Mouse (Mus musculus): ENCODE results near the gene Ssna1. TPM values are rescaled to one million over a fixed set of nuclear protein-coding genes. Genes with fewer than 3 reads are reported as not detected.

Ssna1 gene
- polyA plus RNA-seq, 1 experiment from 2014 or later, result 199 TPM

DNA sequence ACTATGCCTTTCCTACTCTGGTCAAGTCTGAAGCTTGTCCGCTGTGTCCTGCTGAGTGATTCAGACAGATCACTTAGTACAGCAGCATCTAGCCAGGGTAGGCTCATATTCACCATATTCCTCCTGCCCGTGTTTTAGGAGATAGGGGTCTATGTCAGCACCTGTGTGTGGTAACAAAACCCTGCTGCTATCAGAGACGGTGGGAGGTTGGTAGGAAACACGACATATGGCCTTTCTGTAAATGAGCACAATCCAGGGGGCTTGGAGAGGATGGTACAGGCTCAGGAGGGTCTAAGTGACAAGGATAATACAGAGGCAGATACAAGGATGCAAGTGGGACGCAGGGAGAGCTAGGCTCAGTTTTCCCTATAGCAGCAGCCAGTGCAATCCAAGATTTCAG, 42.7 kb downstream of the Ssna1 start:
- no peaks in the 10 kb centered on the region for H3K36me3 ChIP-seq
- H3K27ac ChIP-seq, result no peak overlapping the region
- DNase-seq (ENCODE audit: low spot score), result no peak
- H3K27me3 ChIP-seq (ENCODE audit: insufficient read depth, poor library complexity, severe bottlenecking), result peaks cover 54% of the 10 kb centered on the region
- H3K4me1 ChIP-seq, result peaks cover 25% of the 10 kb centered on the region
- H3K4me3 ChIP-seq, result no peak overlapping the region
- H3K9me3 ChIP-seq, result no peaks in the 10 kb centered on the region
- 82% methylated on average over 5 of the region's 5 CpGs for whole genome bisulfite sequencing

DNA sequence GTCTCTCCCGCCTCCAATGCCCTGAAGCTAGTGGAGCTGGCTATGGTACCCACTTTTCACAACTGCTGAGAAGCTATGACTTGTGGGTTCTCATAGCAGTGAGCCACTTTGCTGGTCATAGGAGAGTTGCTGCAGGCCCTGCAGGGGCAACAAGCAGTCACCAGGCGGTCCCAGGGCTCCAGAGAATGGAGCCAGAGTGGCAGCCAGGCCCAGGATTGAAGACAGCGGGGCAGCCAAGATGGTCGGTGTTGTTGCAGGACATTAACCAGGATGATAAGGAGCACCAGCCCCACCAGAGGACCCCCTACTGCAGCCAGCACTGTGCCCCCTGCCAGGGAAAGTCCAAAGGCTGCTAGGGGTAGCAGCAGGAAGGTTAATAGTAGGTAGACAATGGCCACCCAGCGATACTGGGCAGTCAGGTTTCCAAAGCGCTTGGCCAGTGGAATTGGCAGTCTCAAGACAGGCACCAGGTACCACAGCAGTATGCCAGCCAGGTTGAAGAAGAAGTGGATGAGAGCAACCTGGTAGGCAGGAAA, 43.2 kb downstream of the Ssna1 start:
- H3K4me1 ChIP-seq, result peaks cover 25% of the 10 kb centered on the region
- WGBS, result 65% methylated on average over 6 of the region's 6 CpGs
- no peak overlapping the region; the same call in 1 of the 2 replicates for H3K4me3 ChIP-seq
- no peak for DNase-seq (ENCODE audit: low spot score)
- no peaks in the 10 kb centered on the region for H3K9me3 ChIP-seq
- peaks cover 49% of the 10 kb centered on the region for H3K27me3 ChIP-seq (ENCODE audit: insufficient read depth, poor library complexity, severe bottlenecking)
- peak overlapping the region; percentile 42 for H3K27ac ChIP-seq
- H3K36me3 ChIP-seq, result no peaks in the 10 kb centered on the region

DNA sequence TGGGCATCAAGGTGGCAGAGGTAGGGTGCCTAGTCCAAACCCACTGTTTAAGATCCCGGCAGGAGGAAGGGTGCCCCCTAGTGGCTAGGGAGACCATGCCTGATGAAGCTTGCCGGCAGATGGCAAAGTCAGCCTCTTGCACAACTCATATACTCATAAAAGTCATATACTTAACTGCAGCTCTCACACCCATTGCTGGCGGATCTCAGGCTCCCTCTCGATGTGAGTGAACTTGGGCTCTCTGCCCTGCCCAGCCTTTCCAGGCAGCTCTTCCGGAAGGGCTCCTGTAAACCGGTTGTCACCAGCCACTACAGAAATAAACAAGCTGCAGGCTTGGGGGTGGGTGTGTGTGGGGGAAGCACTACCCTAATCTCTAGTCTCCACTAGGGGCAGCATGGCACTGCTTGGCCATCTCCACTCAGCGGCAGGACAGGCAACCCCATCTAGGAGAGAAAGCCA, 43.8 kb downstream of the Ssna1 start:
- H3K4me1 ChIP-seq, result peaks cover 29% of the 10 kb centered on the region
- no peaks in the 10 kb centered on the region for H3K36me3 ChIP-seq
- peak overlapping the region; percentile 42 for H3K27ac ChIP-seq
- H3K4me3 ChIP-seq, result peak overlapping the region; percentile 43
- peak; percentile 94 for DNase-seq (ENCODE audit: low spot score)
- no peaks in the 10 kb centered on the region for H3K9me3 ChIP-seq
- peaks cover 43% of the 10 kb centered on the region for H3K27me3 ChIP-seq (ENCODE audit: insufficient read depth, poor library complexity, severe bottlenecking)
- 2% methylated on average over 7 of the region's 7 CpGs for whole genome bisulfite sequencing

DNA sequence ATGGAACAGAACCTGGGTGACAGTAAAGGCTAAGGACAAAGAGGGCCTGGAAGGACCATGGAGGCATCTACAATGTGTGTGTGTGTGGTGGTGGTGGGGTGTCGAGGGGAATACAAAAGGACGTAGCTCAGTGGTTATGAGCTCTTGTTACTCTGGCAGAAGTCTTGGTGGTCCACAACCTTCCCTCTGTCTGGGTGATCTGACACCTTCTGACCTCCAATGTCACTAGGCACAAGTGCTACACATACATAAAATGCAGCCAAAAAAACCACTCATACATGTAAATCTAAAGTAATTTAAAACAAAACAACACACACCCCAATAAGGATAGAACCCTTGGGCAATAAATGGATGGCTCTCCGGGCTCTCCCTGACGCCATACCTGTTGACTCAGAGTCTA, 44.8 kb downstream of the Ssna1 start:
- no peak overlapping the region for H3K27ac ChIP-seq

GRCm38 (mm10) chr2:25226864-25227263, 45.4 kb downstream of the Ssna1 start:
- DNase-seq (ENCODE audit: low spot score), result no peak
- Histone ChIP-seq H3K4me3 (no peak overlapping the region), H3K4me1 (peaks cover 34% of the 10 kb centered on the region), H3K9me3 (no peaks in the 10 kb centered on the region), H3K27ac (peak overlapping the region; percentile 42), H3K27me3 (ENCODE audit: insufficient read depth, poor library complexity, severe bottlenecking) (peaks cover 27% of the 10 kb centered on the region), H3K36me3 (peaks cover 11% of the 10 kb centered on the region)
- 78% methylated on average over 5 of the region's 5 CpGs for WGBS

More for the DNA sequence above, 44.8 kb downstream of the Ssna1 start:
- H3K27me3 ChIP-seq (ENCODE audit: insufficient read depth, poor library complexity, severe bottlenecking), result peaks cover 32% of the 10 kb centered on the region
- H3K36me3 ChIP-seq, result peaks cover 6% of the 10 kb centered on the region; the same call in 1 of the 2 replicates
- WGBS, result 88% methylated on average over 4 of the region's 4 CpGs
- H3K9me3 ChIP-seq, result no peaks in the 10 kb centered on the region
- no peak overlapping the region for H3K4me3 ChIP-seq
- DNase-seq (ENCODE audit: low spot score), result no peak
- H3K4me1 ChIP-seq, result peaks cover 33% of the 10 kb centered on the region

GRCm38 (mm10) chr2:25225811-25226379, 46.3 kb downstream of the Ssna1 start:
- no peak for DNase-seq (ENCODE audit: low spot score)
- Histone ChIP-seq H3K9me3 (no peaks in the 10 kb centered on the region), H3K4me3 (peak overlapping the region; percentile 82), H3K4me1 (peaks cover 38% of the 10 kb centered on the region), H3K36me3 (peaks cover 17% of the 10 kb centered on the region), H3K27ac (peak overlapping the region; percentile 90), H3K27me3 (ENCODE audit: insufficient read depth, poor library complexity, severe bottlenecking) (peaks cover 17% of the 10 kb centered on the region)
- WGBS, result 80% methylated on average over 8 of the region's 8 CpGs

GRCm38 (mm10) chr2:25224766-25225752, 47.2 kb downstream of the Ssna1 start:
- DNase-seq (ENCODE audit: low spot score), result peak; percentile 100
- Histone ChIP-seq H3K9me3 (no peaks in the 10 kb centered on the region), H3K4me1 (peaks cover 38% of the 10 kb centered on the region), H3K4me3 (peak overlapping the region; percentile 82), H3K27ac (peak overlapping the region; percentile 90), H3K27me3 (ENCODE audit: insufficient read depth, poor library complexity, severe bottlenecking) (peaks cover 9% of the 10 kb centered on the region; the same call in 1 of the 2 replicates), H3K36me3 (peaks cover 17% of the 10 kb centered on the region)
- 2% methylated on average over 39 of the region's 41 CpGs for WGBS

DNA sequence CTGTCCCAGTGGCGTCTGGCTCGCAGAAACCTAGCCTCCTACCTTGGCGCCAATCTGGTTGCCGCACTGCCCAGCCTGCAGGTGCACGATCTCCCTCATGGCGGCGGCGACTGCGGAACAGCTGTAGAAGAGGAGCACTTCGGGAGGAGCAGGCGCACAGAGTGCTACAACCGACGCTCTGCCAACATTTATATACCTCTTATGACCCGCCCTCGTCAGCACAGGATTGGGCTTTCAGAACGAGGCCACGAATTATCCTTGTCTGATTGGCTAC, 47.8 kb downstream of the Ssna1 start, which contains the start of gene Tubb4b:
Gene Tubb4b (minus strand): TSS at position 211 of the 274 bp plus-strand sequence.
- peaks cover 38% of the 10 kb centered on the region for H3K4me1 ChIP-seq
- peaks cover 17% of the 10 kb centered on the region for H3K36me3 ChIP-seq
- H3K9me3 ChIP-seq, result no peaks in the 10 kb centered on the region
- peak within 1 kb of the TSS; percentile 82 for H3K4me3 ChIP-seq
- H3K27ac ChIP-seq, result peak within 1 kb of the TSS; percentile 93
- 0% methylated on average over 17 of the region's 17 CpGs for WGBS
- H3K27me3 ChIP-seq (ENCODE audit: insufficient read depth, poor library complexity, severe bottlenecking), result 0 out of 2 replicates have a peak, but pooled peaks cover 3% of the 10 kb centered on the region
- DNase-seq (ENCODE audit: low spot score), result no peak

DNA sequence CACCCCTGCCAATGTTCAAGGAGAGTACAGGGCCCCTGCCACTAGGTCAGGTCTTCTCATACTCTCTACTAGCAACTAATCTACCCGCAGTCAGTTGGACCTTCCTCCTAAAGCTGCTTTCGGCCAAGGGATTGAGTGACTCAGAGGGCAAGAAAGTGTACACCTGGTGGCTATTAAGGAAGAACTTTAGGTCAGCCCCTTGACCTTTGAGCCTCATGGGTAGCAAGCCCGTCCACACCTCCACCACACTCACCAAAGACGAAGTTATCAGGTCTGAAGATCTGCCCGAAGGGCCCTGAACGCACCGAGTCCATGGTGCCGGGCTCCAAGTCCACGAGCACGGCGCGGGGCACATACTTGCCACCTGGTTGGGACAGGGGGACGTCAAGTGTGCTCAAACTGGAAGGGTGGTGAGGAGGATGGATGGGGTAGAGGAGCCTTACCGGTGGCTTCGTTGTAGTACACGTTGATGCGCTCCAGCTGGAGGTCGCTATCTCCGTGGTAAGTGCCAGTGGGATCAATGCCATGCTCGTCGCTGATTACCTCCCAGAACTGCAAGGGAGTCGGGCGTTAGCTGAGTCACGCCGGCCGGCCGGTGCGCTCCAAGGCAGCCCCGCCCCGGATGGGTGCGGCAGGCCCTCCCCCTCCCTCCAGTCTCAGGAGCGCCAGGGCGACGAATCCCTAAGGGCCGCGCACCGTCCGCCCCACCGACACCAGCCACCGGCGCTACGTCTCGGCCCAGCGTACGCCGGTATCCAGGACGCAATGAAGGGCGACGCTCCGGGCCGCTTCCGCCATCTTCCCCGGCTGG, 48.4 kb downstream of the Ssna1 start:
- Histone ChIP-seq H3K4me1 (peaks cover 35% of the 10 kb centered on the region), H3K9me3 (no peaks in the 10 kb centered on the region), H3K27ac (peak overlapping the region; percentile 93), H3K4me3 (peak overlapping the region; percentile 82), H3K27me3 (ENCODE audit: insufficient read depth, poor library complexity, severe bottlenecking) (no peaks in the 10 kb centered on the region), H3K36me3 (peaks cover 17% of the 10 kb centered on the region)
- peak; percentile 94 for DNase-seq (ENCODE audit: low spot score)
- WGBS, result 1% methylated on average over 53 of the region's 53 CpGs

- H3K27me3 ChIP-seq (ENCODE audit: insufficient read depth, poor library complexity, severe bottlenecking), result no peaks in the 10 kb centered on the region
- 70% methylated on average over 5 of the region's 5 CpGs for WGBS
These were observed 50.9 kb downstream of the Ssna1 start for GRCm38 (mm10) chr2:25221331-25221772.

More at GRCm38 (mm10) chr2:25221331-25221772, 50.9 kb downstream of the Ssna1 start:
- no peak overlapping the region for H3K27ac ChIP-seq
- H3K4me3 ChIP-seq, result no peak overlapping the region
- H3K4me1 ChIP-seq, result peaks cover 20% of the 10 kb centered on the region
- no peaks in the 10 kb centered on the region for H3K9me3 ChIP-seq
- H3K36me3 ChIP-seq, result peaks cover 17% of the 10 kb centered on the region
- no peak for DNase-seq (ENCODE audit: low spot score)
